Mouse (Mus musculus) midbrain, embryonic 10.5 days (tissue): Measurements from ENCODE around the gene Kera. TPM values are rescaled to one million over a fixed set of nuclear protein-coding genes. Genes with fewer than 3 reads are reported as not detected.

Experiments
- DNase-seq: peaks from one replicate; pipeline ENCODE4 v3.0.0-alpha.2; 2017; ENCODE audit warnings: low spot score
- H3K27ac ChIP-seq: fragments of 300-500 bp; sonication (generic); replicated peaks from 2 replicates; pipeline ENCODE4 v1.5.1; 2016; ENCODE audit warnings: mild to moderate bottlenecking
- H3K27me3 ChIP-seq: fragments of 300-500 bp; sonication (generic); 2 replicates; pipeline ENCODE4 v1.6.1; 2016; ENCODE audit warnings: low read depth, mild to moderate bottlenecking; ENCODE audit not compliant: poor library complexity, severe bottlenecking
- H3K36me3 ChIP-seq: fragments of 300-500 bp; sonication (generic); 2 replicates; pipeline ENCODE4 v1.6.1; 2016; ENCODE audit warnings: mild to moderate bottlenecking, moderate library complexity
- H3K4me1 ChIP-seq: fragments of 300-500 bp; sonication (generic); 2 replicates; pipeline ENCODE4 v1.6.1; 2016
- H3K4me3 ChIP-seq: fragments of 300-500 bp; sonication (generic); 2 replicates; pipeline ENCODE4 v1.5.1; 2016; ENCODE audit warnings: mild to moderate bottlenecking, moderate library complexity
- H3K9me3 ChIP-seq: fragments of 300-500 bp; sonication (generic); replicated peaks from 2 replicates; pipeline ENCODE4 v1.6.1; 2016; ENCODE audit warnings: mild to moderate bottlenecking
- WGBS: fragments of 180-500 bp; shearing (Covaris S2); methylation state at CpG from one replicate; pipeline ENCODE4 v1.1.7; 2016; 5-methylcytosine and 5-hydroxymethylcytosine counted together
- polyA plus RNA-seq: library from polyadenylated mRNA; unstranded; fragments of >200 nt; fragmentation: Nextera tagmentation; extraction: Ambion mirVana; gene quantifications from 2 replicates; pipeline ENCODE4 v1.2.1, GENCODE M21; 2016

Gene Kera
- polyA plus RNA-seq, 1 experiment from 2014 or later = not detected

GRCm38 (mm10) chr10:97622328-97622727, 15.6 kb downstream of the Kera start:
- no peaks in the 10 kb centered on the region for H3K36me3 ChIP-seq
- no peak overlapping the region for H3K27ac ChIP-seq
- no peak for DNase-seq
- H3K4me3 ChIP-seq = no peak overlapping the region
- H3K9me3 ChIP-seq = no peaks in the 10 kb centered on the region
- WGBS = 84% methylated on average over 1 of the region's 1 CpGs
- no peaks in the 10 kb centered on the region for H3K4me1 ChIP-seq
- no peaks in the 10 kb centered on the region for H3K27me3 ChIP-seq

- no peaks in the 10 kb centered on the region for H3K4me1 ChIP-seq
- H3K27ac ChIP-seq = no peak overlapping the region
- H3K4me3 ChIP-seq = no peak overlapping the region
- no peak for DNase-seq
- H3K27me3 ChIP-seq = no peaks in the 10 kb centered on the region
- no peaks in the 10 kb centered on the region for H3K9me3 ChIP-seq
- WGBS = 77% methylated on average over 2 of the region's 2 CpGs
- H3K36me3 ChIP-seq = no peaks in the 10 kb centered on the region
Measured at GRCm38 (mm10) chr10:97624381-97624780, 17.7 kb downstream of the Kera start.

- Histone ChIP-seq H3K36me3 (no peaks in the 10 kb centered on the region), H3K27me3 (no peaks in the 10 kb centered on the region), H3K9me3 (no peaks in the 10 kb centered on the region), H3K27ac (no peak overlapping the region), H3K4me1 (no peaks in the 10 kb centered on the region), H3K4me3 (no peak overlapping the region)
- no peak for DNase-seq
- WGBS = 69% methylated on average over 4 of the region's 4 CpGs
Measured at GRCm38 (mm10) chr10:97625116-97625515, 18.4 kb downstream of the Kera start.

GRCm38 (mm10) chr10:97626543-97626942, 19.9 kb downstream of the Kera start:
- H3K36me3 ChIP-seq = no peaks in the 10 kb centered on the region
- 93% methylated on average over 1 of the region's 1 CpGs for WGBS
- no peak for DNase-seq
- H3K4me3 ChIP-seq = no peak overlapping the region
- H3K9me3 ChIP-seq = no peaks in the 10 kb centered on the region
- no peaks in the 10 kb centered on the region for H3K27me3 ChIP-seq
- H3K4me1 ChIP-seq = no peaks in the 10 kb centered on the region
- H3K27ac ChIP-seq = no peak overlapping the region

GRCm38 (mm10) chr10:97631061-97631460, 24.4 kb downstream of the Kera start:
- Histone ChIP-seq H3K4me1 (no peaks in the 10 kb centered on the region), H3K9me3 (no peaks in the 10 kb centered on the region), H3K27ac (no peak overlapping the region), H3K36me3 (no peaks in the 10 kb centered on the region), H3K4me3 (no peak overlapping the region), H3K27me3 (no peaks in the 10 kb centered on the region)
- no peak for DNase-seq
- 88% methylated on average over 3 of the region's 3 CpGs for WGBS

GRCm38 (mm10) chr10:97641926-97642325, 35.2 kb downstream of the Kera start:
- Histone ChIP-seq H3K4me1 (no peaks in the 10 kb centered on the region), H3K4me3 (no peak overlapping the region), H3K27me3 (no peaks in the 10 kb centered on the region), H3K27ac (no peak overlapping the region), H3K36me3 (no peaks in the 10 kb centered on the region), H3K9me3 (no peaks in the 10 kb centered on the region)
- no peak for DNase-seq
- 86% methylated on average over 2 of the region's 2 CpGs for WGBS

- DNase-seq = no peak
- Histone ChIP-seq H3K4me3 (no peak within 1 kb of the TSS), H3K36me3 (no peaks in the 10 kb centered on the region), H3K27ac (no peak within 1 kb of the TSS), H3K27me3 (no peaks in the 10 kb centered on the region), H3K9me3 (no peaks in the 10 kb centered on the region), H3K4me1 (no peaks in the 10 kb centered on the region)
- WGBS = 86% methylated on average over 2 of the region's 2 CpGs
Measured at GRCm38 (mm10) chr10:97643768-97644167, 37.1 kb downstream of the Kera start, which contains the start of gene Epyc. Gene Epyc (plus strand): TSS chr10:97644068.

GRCm38 (mm10) chr10:97650334-97650733, 43.7 kb downstream of the Kera start:
- WGBS = 76% methylated on average over 2 of the region's 2 CpGs
- H3K9me3 ChIP-seq = no peaks in the 10 kb centered on the region
- H3K36me3 ChIP-seq = no peaks in the 10 kb centered on the region
- H3K27me3 ChIP-seq = no peaks in the 10 kb centered on the region
- no peak overlapping the region for H3K27ac ChIP-seq
- no peaks in the 10 kb centered on the region for H3K4me1 ChIP-seq
- H3K4me3 ChIP-seq = no peak overlapping the region
- no peak for DNase-seq

- DNase-seq = no peak
- no peaks in the 10 kb centered on the region for H3K27me3 ChIP-seq
- no peaks in the 10 kb centered on the region for H3K36me3 ChIP-seq
- H3K4me1 ChIP-seq = no peaks in the 10 kb centered on the region
- no peaks in the 10 kb centered on the region for H3K9me3 ChIP-seq
- 83% methylated on average over 1 of the region's 1 CpGs for WGBS
- no peak overlapping the region for H3K27ac ChIP-seq
- no peak overlapping the region for H3K4me3 ChIP-seq
Measured at GRCm38 (mm10) chr10:97659489-97659888, 52.8 kb downstream of the Kera start.

Other genes with a start within 250 kb of the Kera start
- gene Dcn, start 127.3 kb upstream of the Kera start, polyA plus RNA-seq = 6.6 and 15.1 TPM in 2 replicates
- gene Lum, start 41.8 kb upstream of the Kera start, polyA plus RNA-seq = 68.6 and 91.4 TPM in 2 replicates
- gene Epyc, start 37.2 kb downstream of the Kera start, polyA plus RNA-seq = 0.35 and 1.8 TPM in 2 replicates
- gene Ccer1, start 86.2 kb downstream of the Kera start, polyA plus RNA-seq = not detected in 2 replicates
- gene C030005K15Rik, start 119.9 kb downstream of the Kera start, polyA plus RNA-seq = not detected in 2 replicates